Mouse (Mus musculus) G1E (cell line): ENCODE measurements around the gene Scfd2. TPM values are rescaled to one million over a fixed set of nuclear protein-coding genes. Genes with fewer than 3 reads are reported as not detected.

Experiments used
- ATAC-seq: 2 replicates; pipeline ENCODE4 v1.8.0; 2016; ENCODE audit warnings: mild to moderate bottlenecking; ENCODE audit not compliant: insufficient number of reproducible peaks, poor library complexity, low FRiP score, severe bottlenecking; ENCODE audit errors: extremely low read depth
- DNase-seq: peaks from one replicate; pipeline ENCODE4 v3.0.0; 2012; ENCODE audit warnings: low spot score
- H3K27me3 ChIP-seq: 2 replicates; pipeline ENCODE4 v1.6.1; 2012; ENCODE audit warnings: mild to moderate bottlenecking, low read length, inconsistent platforms; ENCODE audit not compliant: insufficient read depth
- H3K36me3 ChIP-seq: replicated peaks from 2 replicates; pipeline ENCODE3; 2012; ENCODE audit warnings: mild to moderate bottlenecking, inconsistent platforms
- H3K4me1 ChIP-seq: 2 replicates; pipeline ENCODE4 v1.6.1; 2012; ENCODE audit warnings: low read depth, low read length, inconsistent platforms, mixed read lengths; ENCODE audit not compliant: insufficient read depth
- H3K4me3 ChIP-seq: 2 replicates; pipeline ENCODE4 v1.5.1; 2012; ENCODE audit warnings: low read depth, mild to moderate bottlenecking, inconsistent platforms, low read length, moderate library complexity, mixed read lengths
- H3K9me3 ChIP-seq: replicated peaks from 2 replicates; pipeline ENCODE4 v1.6.1; 2012; ENCODE audit warnings: inconsistent platforms
- CTCF ChIP-seq: IDR thresholded peaks from 2 replicates; pipeline ENCODE4 v1.5.1; 2012; ENCODE audit warnings: low read depth, low read length, inconsistent platforms, mixed read lengths
- GATA1 ChIP-seq: IDR thresholded peaks from 2 replicates; pipeline ENCODE4 v1.6.1; 2012; ENCODE audit warnings: borderline replicate concordance, low read length, inconsistent platforms, mixed read lengths
- GATA2 ChIP-seq: IDR thresholded peaks from 2 replicates; pipeline ENCODE4 v1.6.1; 2012; ENCODE audit warnings: low read depth, low read length, inconsistent platforms, borderline replicate concordance
- POLR2AphosphoS5 ChIP-seq: IDR thresholded peaks from 2 replicates; pipeline ENCODE4 v1.6.1; 2012; ENCODE audit warnings: low read depth, low read length, inconsistent platforms; ENCODE audit not compliant: insufficient replicate concordance
- TAL1 ChIP-seq: conservative IDR thresholded peaks from 2 replicates; pipeline ENCODE4 v1.6.1; 2012; ENCODE audit warnings: low read depth, low read length, inconsistent platforms, mixed read lengths
- polyA plus RNA-seq: library from polyadenylated mRNA; stranded (reverse); fragments of >175 nt; gene quantifications from 2 replicates; pipeline ENCODE4 v1.2.3, GENCODE M21; 2012
- total RNA-seq, 2 experiments: library from RNA; stranded (forward) in 1 of 2; stranded (reverse) in 1 of 2; fragments of 200-1000 nt in 1 of 2; fragments of >200 nt in 1 of 2; fragmentation: Nextera tagmentation in 1 of 2; gene quantifications; 2 replicates each; pipeline ENCODE4 v1.2.3; 2014 to 2017

Gene Scfd2
- total and polyA plus RNA-seq, 3 experiments, result 5.1 to 12.3 (median 8.9) TPM

GRCm38 (mm10) chr5:74470819-74471218 is 60.7 kb downstream of the Scfd2 start:
- H3K4me1 ChIP-seq, result no peaks in the 10 kb centered on the region
- H3K27me3 ChIP-seq, result no peaks in the 10 kb centered on the region
- H3K36me3 ChIP-seq, result peaks cover 12% of the 10 kb centered on the region
- TF ChIP-seq GATA1 (no peak), POLR2AphosphoS5 (no peak), CTCF (no peak), GATA2 (no peak), TAL1 (no peak)
- no peaks in the 10 kb centered on the region for H3K9me3 ChIP-seq
- H3K4me3 ChIP-seq, result no peak overlapping the region
- ATAC-seq, result no peak
- DNase-seq, result no peak

- DNase-seq (no peak), ATAC-seq (no peak)
- Histone ChIP-seq H3K27me3 (no peaks in the 10 kb centered on the region), H3K4me3 (no peak overlapping the region), H3K9me3 (no peaks in the 10 kb centered on the region), H3K36me3 (peaks cover 8% of the 10 kb centered on the region), H3K4me1 (no peaks in the 10 kb centered on the region)
- TF ChIP-seq GATA1 (no peak), CTCF (no peak), POLR2AphosphoS5 (no peak), TAL1 (no peak), GATA2 (no peak)
Observed at GRCm38 (mm10) chr5:74469620-74470019, 61.9 kb downstream of the Scfd2 start.

GRCm38 (mm10) chr5:74467753-74468152 is 63.8 kb downstream of the Scfd2 start:
- Histone ChIP-seq H3K4me1 (no peaks in the 10 kb centered on the region), H3K9me3 (no peaks in the 10 kb centered on the region), H3K4me3 (no peak overlapping the region), H3K27me3 (no peaks in the 10 kb centered on the region), H3K36me3 (peaks cover 3% of the 10 kb centered on the region)
- TF ChIP-seq GATA1, result no peak
- no peak for TF ChIP-seq CTCF
- TF ChIP-seq GATA2, result no peak
- TF ChIP-seq POLR2AphosphoS5, result no peak
- TF ChIP-seq TAL1, result no peak
- ATAC-seq (no peak), DNase-seq (no peak)

DNA sequence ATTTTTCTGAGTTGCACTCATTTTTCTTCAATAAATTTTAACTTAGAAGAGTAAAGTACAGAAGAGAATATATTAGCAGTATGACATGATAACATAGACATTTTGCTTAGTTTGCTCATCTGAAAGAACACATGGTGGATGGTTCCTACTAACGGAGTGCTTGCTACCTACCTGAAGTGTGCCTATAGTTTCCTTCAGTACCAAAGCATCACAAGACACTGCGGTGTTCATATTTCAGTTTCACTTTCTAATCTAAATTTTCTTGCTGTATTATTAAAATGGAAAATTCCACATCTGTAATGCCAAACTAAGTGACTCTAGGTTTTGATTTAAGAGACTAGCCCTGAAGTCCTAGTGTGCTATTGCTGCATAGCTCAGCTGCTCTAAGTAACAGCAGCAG is 74.8 kb downstream of the Scfd2 start:
- no peak for TF ChIP-seq POLR2AphosphoS5
- no peak for TF ChIP-seq CTCF
- no peak for TF ChIP-seq GATA1
- TF ChIP-seq GATA2, result no peak
- TF ChIP-seq TAL1, result no peak
- Histone ChIP-seq H3K4me1 (no peaks in the 10 kb centered on the region), H3K9me3 (no peaks in the 10 kb centered on the region), H3K36me3 (peaks cover 21% of the 10 kb centered on the region), H3K4me3 (no peak overlapping the region), H3K27me3 (no peaks in the 10 kb centered on the region)
- DNase-seq (no peak), ATAC-seq (no peak)

DNA sequence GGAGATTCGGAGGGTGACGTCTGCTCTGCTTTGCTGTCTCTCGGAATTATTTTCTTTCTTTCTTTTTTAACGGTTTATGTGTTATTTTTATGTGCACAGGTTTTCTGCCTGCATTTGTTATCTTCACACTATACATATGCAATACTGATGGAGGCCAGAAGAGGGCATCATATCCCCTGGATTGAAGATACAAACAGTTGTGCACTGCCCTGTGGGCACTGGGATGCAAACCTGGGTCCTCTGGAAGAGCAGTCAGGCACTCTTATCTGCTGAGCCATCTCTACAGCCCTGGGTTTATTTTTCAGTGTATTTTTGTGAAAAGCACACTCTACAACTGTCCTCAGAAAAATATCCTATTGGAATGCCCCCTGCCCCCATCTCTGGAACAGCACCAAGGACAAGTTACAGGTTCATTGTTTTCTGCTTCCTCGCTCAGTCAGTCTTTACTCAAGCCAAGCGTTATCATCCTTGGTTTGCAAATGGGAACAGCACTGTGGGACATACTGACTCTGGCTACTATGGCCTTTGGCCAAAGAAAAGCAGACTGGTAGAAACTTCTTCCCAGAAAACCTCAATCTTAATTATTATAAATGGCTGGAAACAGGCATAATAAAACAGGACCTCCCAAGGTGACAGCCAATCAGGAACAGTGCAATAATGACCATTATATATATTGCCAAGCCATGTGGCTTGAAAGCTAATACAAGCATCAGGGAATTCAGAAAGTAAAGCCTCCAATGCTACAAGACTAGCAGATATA is 75.9 kb downstream of the Scfd2 start:
- Histone ChIP-seq H3K4me3 (no peak overlapping the region), H3K36me3 (peaks cover 22% of the 10 kb centered on the region), H3K9me3 (no peaks in the 10 kb centered on the region), H3K27me3 (no peaks in the 10 kb centered on the region), H3K4me1 (no peaks in the 10 kb centered on the region)
- DNase-seq (no peak), ATAC-seq (no peak)
- TF ChIP-seq GATA1 (no peak), CTCF (peak; percentile 34; the same call in 1 of the 2 replicates)

DNA sequence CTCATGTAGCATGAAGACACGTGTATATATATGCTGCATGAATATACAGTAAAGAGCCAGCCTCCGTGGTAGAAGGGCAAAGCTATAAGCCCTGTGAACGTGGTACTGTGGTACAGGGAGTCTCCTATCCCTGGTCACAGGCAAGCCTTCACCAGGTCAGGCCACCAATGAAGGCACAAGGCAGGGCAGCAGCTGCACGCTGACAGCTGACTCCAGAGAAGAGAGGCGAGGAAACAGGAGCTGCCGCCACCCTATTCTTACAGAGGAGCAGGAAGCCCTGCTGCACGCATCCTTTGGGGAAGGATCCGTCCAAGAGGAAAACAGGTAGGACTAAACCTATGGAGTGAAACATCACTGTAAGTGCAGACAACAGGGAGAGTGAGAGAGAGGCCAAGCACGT is 76.5 kb downstream of the Scfd2 start:
- peaks cover 27% of the 10 kb centered on the region for H3K36me3 ChIP-seq
- DNase-seq (no peak), ATAC-seq (no peak)
- no peak overlapping the region for H3K4me3 ChIP-seq
- H3K4me1 ChIP-seq, result no peaks in the 10 kb centered on the region
- no peaks in the 10 kb centered on the region for H3K9me3 ChIP-seq
- no peaks in the 10 kb centered on the region for H3K27me3 ChIP-seq
- TF ChIP-seq GATA2 (no peak), CTCF (no peak), TAL1 (no peak), GATA1 (no peak), POLR2AphosphoS5 (no peak)
